Mouse (Mus musculus) spleen, adult 2 months (tissue): ENCODE data around the gene 1700011M02Rik.

Experiments used
- CTCF ChIP-seq: fragments of 200-500 bp; IDR thresholded peaks from 2 replicates; pipeline ENCODE4 v1.5.1; 2011; ENCODE audit warnings: mild to moderate bottlenecking, inconsistent platforms; ENCODE audit not compliant: insufficient read depth, insufficient read length, insufficient replicate concordance; ENCODE audit errors: extremely low read depth
- POLR2A ChIP-seq: fragments of 200-500 bp; IDR thresholded peaks from 2 replicates; pipeline ENCODE4 v1.6.1; 2011; ENCODE audit warnings: low read depth, low read length, inconsistent platforms

- TF ChIP-seq CTCF (no peak), POLR2A (no peak)
Measured at GRCm38 (mm10) chrX:102958917-102959316, 50.2 kb downstream of the 1700011M02Rik start.
